Mouse (Mus musculus) forebrain, embryonic 11.5 days (tissue): ENCODE results near the gene Mia3. TPM values are rescaled to one million over a fixed set of nuclear protein-coding genes. Genes with fewer than 3 reads are reported as not detected.
"Not testable (repeated sequence)": the region's sequence is repeated elsewhere in the genome, so short reads cannot be mapped to it uniquely, and the experiment has no call there.

Experiments
- ATAC-seq: fragments of 200-750 bp; cut with Nextera tagmentation; replicated peaks from 2 replicates; pipeline ENCODE4 v1.8.0; 2017; ENCODE audit warnings: moderate TSS enrichment; ENCODE audit not compliant: low FRiP score
- DNase-seq: peaks from one replicate; pipeline ENCODE4 v3.0.0-alpha.2; 2017; ENCODE audit warnings: low spot score
- H3K27ac ChIP-seq: fragments of 300-500 bp; sonication (generic); 2 replicates; pipeline ENCODE4 v1.5.1; 2014; ENCODE audit warnings: low read depth, low read length
- H3K27me3 ChIP-seq: fragments of 300-500 bp; sonication (generic); 2 replicates; pipeline ENCODE4 v1.6.1; 2014; ENCODE audit warnings: mild to moderate bottlenecking, low read length, mixed read lengths; ENCODE audit not compliant: control insufficient read depth, insufficient read depth
- H3K36me3 ChIP-seq: fragments of 300-500 bp; sonication (generic); 2 replicates; pipeline ENCODE4 v1.6.1; 2014; ENCODE audit warnings: mild to moderate bottlenecking, low read length, moderate library complexity, mixed read lengths; ENCODE audit not compliant: control insufficient read depth, insufficient read depth
- H3K4me1 ChIP-seq: fragments of 300-500 bp; sonication (generic); replicated peaks from 2 replicates; pipeline ENCODE4 v1.6.1; 2014; ENCODE audit warnings: low read length, mixed read lengths; ENCODE audit not compliant: control insufficient read depth, insufficient read depth
- H3K4me2 ChIP-seq: fragments of 300-500 bp; sonication (generic); 2 replicates; pipeline ENCODE4 v1.6.1; 2014; ENCODE audit warnings: low read depth, mild to moderate bottlenecking, low read length, moderate library complexity, mixed read lengths; ENCODE audit not compliant: severe bottlenecking
- H3K4me3 ChIP-seq: fragments of 300-500 bp; sonication (generic); 2 replicates; pipeline ENCODE4 v1.5.1; 2014; ENCODE audit warnings: low read depth, low read length
- H3K9ac ChIP-seq: fragments of 300-500 bp; sonication (generic); 2 replicates; pipeline ENCODE4 v1.6.1; 2014; ENCODE audit warnings: low read length
- H3K9me3 ChIP-seq: fragments of 300-500 bp; sonication (generic); 2 replicates; pipeline ENCODE4 v1.6.1; 2016; ENCODE audit warnings: low read length, mixed read lengths; ENCODE audit not compliant: control insufficient read depth
- whole genome bisulfite sequencing: fragments of 180-500 bp; shearing (Covaris S2); extraction: QIAGEN DNeasy Blood & Tissue Kit; methylation state at CpG from one replicate; pipeline ENCODE4 v1.1.7; 2014; 5-methylcytosine and 5-hydroxymethylcytosine counted together
- polyA plus RNA-seq: library from polyadenylated mRNA; unstranded; fragments of >200 nt; fragmentation: Nextera tagmentation; extraction: Ambion mirVana; gene quantifications from 2 replicates; pipeline ENCODE4 v1.2.1, GENCODE M21; 2014

Mia3 gene
- polyA plus RNA-seq, 1 experiment from 2014 or later: 117 TPM

- H3K36me3 ChIP-seq: no peaks in the 10 kb centered on the region; the same call in 1 of the 2 replicates
- H3K4me1 ChIP-seq: no peaks in the 10 kb centered on the region
- H3K9me3 ChIP-seq: no peaks in the 10 kb centered on the region
- H3K27me3 ChIP-seq: no peaks in the 10 kb centered on the region
- no peak overlapping the region for H3K27ac ChIP-seq
- no peak overlapping the region for H3K4me2 ChIP-seq
- no peak for DNase-seq
- 92% methylated on average over 5 of the region's 5 CpGs for WGBS
- ATAC-seq: no peak
- no peak overlapping the region for H3K4me3 ChIP-seq
- no peak overlapping the region for H3K9ac ChIP-seq
Measured at GRCm38 (mm10) chr1:183362301-183362700, 7.1 kb downstream of the Mia3 start.

GRCm38 (mm10) chr1:183358901-183359300, 10.5 kb downstream of the Mia3 start:
- Histone ChIP-seq H3K4me1 (no peaks in the 10 kb centered on the region), H3K4me2 (no peak overlapping the region), H3K9ac (no peak overlapping the region), H3K4me3 (no peak overlapping the region), H3K27me3 (no peaks in the 10 kb centered on the region), H3K27ac (no peak overlapping the region), H3K36me3 (no peaks in the 10 kb centered on the region; the same call in 1 of the 2 replicates), H3K9me3 (no peaks in the 10 kb centered on the region)
- WGBS: 85% methylated on average over 3 of the region's 3 CpGs
- ATAC-seq (no peak), DNase-seq (no peak)

- no peaks in the 10 kb centered on the region; the same call in 1 of the 2 replicates for H3K4me1 ChIP-seq
- 35% methylated on average over 6 of the region's 6 CpGs for WGBS
- H3K4me2 ChIP-seq: no peak overlapping the region
- ATAC-seq (no peak), DNase-seq (no peak)
- no peaks in the 10 kb centered on the region for H3K27me3 ChIP-seq
- no peak overlapping the region for H3K27ac ChIP-seq
- no peak overlapping the region for H3K4me3 ChIP-seq
- no peaks in the 10 kb centered on the region for H3K9me3 ChIP-seq
- H3K36me3 ChIP-seq: peaks cover 6% of the 10 kb centered on the region; the same call in 1 of the 2 replicates
- no peak overlapping the region for H3K9ac ChIP-seq
Measured at GRCm38 (mm10) chr1:183349840-183350239, 19.5 kb downstream of the Mia3 start.

GRCm38 (mm10) chr1:183345817-183346195, 23.5 kb downstream of the Mia3 start:
- Histone ChIP-seq H3K27ac (no peak overlapping the region; the same call in 1 of the 2 replicates), H3K4me3 (peak overlapping the region; percentile 85), H3K27me3 (no peaks in the 10 kb centered on the region), H3K9ac (peak overlapping the region; percentile 83), H3K4me1 (no peaks in the 10 kb centered on the region; the same call in 1 of the 2 replicates), H3K36me3 (peaks cover 2% of the 10 kb centered on the region; the same call in 1 of the 2 replicates), H3K9me3 (no peaks in the 10 kb centered on the region), H3K4me2 (peak overlapping the region; percentile 89)
- DNase-seq: no peak
- ATAC-seq: no peak; the same call in 1 of the 2 replicates
- WGBS: 10% methylated on average over 10 of the region's 10 CpGs

GRCm38 (mm10) chr1:183344886-183345816, 24.2 kb downstream of the Mia3 start:
- no peaks in the 10 kb centered on the region; the same call in 1 of the 2 replicates for H3K4me1 ChIP-seq
- H3K4me2 ChIP-seq: peak overlapping the region; percentile 89
- ATAC-seq (peak; percentile 97), DNase-seq (peak; percentile 93)
- H3K27ac ChIP-seq: peak overlapping the region; percentile 25; the same call in 1 of the 2 replicates
- H3K9ac ChIP-seq: peak overlapping the region; percentile 83
- WGBS: under 1% methylated on average over 72 of the region's 72 CpGs
- no peaks in the 10 kb centered on the region for H3K27me3 ChIP-seq
- no peaks in the 10 kb centered on the region for H3K9me3 ChIP-seq
- H3K4me3 ChIP-seq: peak overlapping the region; percentile 85
- H3K36me3 ChIP-seq: no peaks in the 10 kb centered on the region; the same call in 1 of the 2 replicates

GRCm38 (mm10) chr1:183342902-183343301, 26.5 kb downstream of the Mia3 start:
- not testable (repeated sequence) for H3K4me1 ChIP-seq, H3K4me2 ChIP-seq, H3K27me3 ChIP-seq, H3K36me3 ChIP-seq, H3K9ac ChIP-seq, DNase-seq, H3K9me3 ChIP-seq, ATAC-seq, H3K4me3 ChIP-seq, H3K27ac ChIP-seq
- 100% methylated on average over 1 of the region's 1 CpGs for WGBS

- H3K27ac ChIP-seq: no peak overlapping the region
- 94% methylated on average over 8 of the region's 8 CpGs for WGBS
Measured at GRCm38 (mm10) chr1:183327171-183327570, 42.2 kb downstream of the Mia3 start.

GRCm38 (mm10) chr1:183324433-183324832, 44.9 kb downstream of the Mia3 start:
- 95% methylated on average over 6 of the region's 6 CpGs for WGBS
- Histone ChIP-seq H3K9ac (no peak overlapping the region), H3K27ac (no peak overlapping the region), H3K36me3 (peaks cover 17% of the 10 kb centered on the region), H3K27me3 (no peaks in the 10 kb centered on the region), H3K9me3 (no peaks in the 10 kb centered on the region), H3K4me1 (no peaks in the 10 kb centered on the region), H3K4me2 (no peak overlapping the region), H3K4me3 (no peak overlapping the region)
- no peak for DNase-seq
- ATAC-seq: no peak

More at GRCm38 (mm10) chr1:183327171-183327570, 42.2 kb downstream of the Mia3 start:
- Histone ChIP-seq H3K4me2 (no peak overlapping the region), H3K36me3 (peaks cover 29% of the 10 kb centered on the region), H3K9ac (no peak overlapping the region), H3K9me3 (no peaks in the 10 kb centered on the region), H3K4me3 (no peak overlapping the region), H3K4me1 (no peaks in the 10 kb centered on the region), H3K27me3 (no peaks in the 10 kb centered on the region)
- DNase-seq: no peak
- ATAC-seq: no peak
